Mouse (Mus musculus): Measurements from ENCODE around the gene Ank. TPM values are rescaled to one million over a fixed set of nuclear protein-coding genes. Genes with fewer than 3 reads are reported as not detected.

Gene Ank
- polyA plus RNA-seq, 1 experiment from 2014 or later: 11.0 TPM

DNA sequence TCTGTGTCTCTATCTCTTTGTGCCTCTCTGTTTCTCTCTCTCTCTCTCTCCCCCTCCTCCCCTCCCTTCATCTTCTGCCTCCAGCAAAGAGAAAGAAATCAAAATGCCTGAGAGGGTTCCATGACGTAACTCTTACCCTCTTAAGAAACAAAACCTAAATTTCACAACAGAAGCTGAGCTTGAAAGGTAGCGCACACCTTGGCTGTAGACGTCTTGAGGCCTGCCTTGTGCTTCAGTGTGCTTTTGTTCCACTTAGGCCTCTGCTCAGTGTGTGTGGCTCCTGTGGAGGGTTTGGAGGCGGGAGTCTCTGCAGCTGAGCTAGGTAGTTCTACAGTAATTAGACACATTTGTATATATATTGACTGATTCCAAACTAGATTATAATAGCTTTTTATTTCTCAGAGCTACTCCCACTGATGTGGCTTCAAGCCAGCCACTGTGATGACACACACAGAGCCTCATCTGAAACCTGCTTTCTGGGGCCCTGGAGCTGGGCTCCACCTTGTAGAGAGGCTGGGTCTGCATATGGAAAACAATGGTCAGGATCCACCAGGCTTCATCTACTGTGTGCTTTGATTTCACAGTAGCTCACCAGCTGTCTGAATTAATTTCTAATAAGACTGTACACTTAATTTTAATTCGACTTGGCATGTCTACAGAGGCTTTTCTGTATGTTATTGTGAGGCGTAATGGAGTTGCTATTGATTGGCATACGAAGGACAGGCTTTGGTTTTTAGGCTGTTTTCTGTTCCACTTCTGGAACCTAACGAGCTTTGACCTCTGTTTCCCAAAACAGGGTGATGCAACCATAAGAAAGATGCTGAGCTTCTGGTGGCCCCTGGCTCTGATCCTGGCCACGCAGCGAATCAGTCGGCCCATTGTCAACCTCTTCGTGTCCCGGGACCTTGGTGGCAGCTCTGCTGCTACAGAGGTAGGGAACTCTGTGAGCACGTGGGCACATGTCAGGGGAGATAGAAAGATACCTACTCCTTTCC, 97.9 kb downstream of the Ank start:
- no peak overlapping the region for H3K27ac ChIP-seq
- H3K4me1 ChIP-seq (replicated peaks; ENCODE audit: insufficient read depth, low read length): no peaks in the 10 kb centered on the region
- WGBS: 90% methylated on average over 14 of the region's 14 CpGs
- H3K4me3 ChIP-seq (replicated peaks; ENCODE audit: low read depth, low read length): no peak overlapping the region
- no peaks in the 10 kb centered on the region for H3K9me3 ChIP-seq (replicated peaks; ENCODE audit: low read length)
- H3K9ac ChIP-seq (ENCODE audit: low read depth, low read length): no peak overlapping the region
- no peak for TF ChIP-seq CTCF (IDR thresholded peaks at IDR 0.05; ENCODE audit: low read depth)
- DNase-seq (ENCODE audit: low spot score) (no peak), ATAC-seq (replicated peaks; ENCODE audit: low FRiP score, low read depth) (no peak)
- H3K4me2 ChIP-seq (ENCODE audit: low read length): no peak overlapping the region
- no peaks in the 10 kb centered on the region for H3K27me3 ChIP-seq (ENCODE audit: insufficient read depth, low read length)
- 0 out of 2 replicates have a peak, but pooled peaks cover 3% of the 10 kb centered on the region for H3K36me3 ChIP-seq (ENCODE audit: insufficient read depth, low read length)

DNA sequence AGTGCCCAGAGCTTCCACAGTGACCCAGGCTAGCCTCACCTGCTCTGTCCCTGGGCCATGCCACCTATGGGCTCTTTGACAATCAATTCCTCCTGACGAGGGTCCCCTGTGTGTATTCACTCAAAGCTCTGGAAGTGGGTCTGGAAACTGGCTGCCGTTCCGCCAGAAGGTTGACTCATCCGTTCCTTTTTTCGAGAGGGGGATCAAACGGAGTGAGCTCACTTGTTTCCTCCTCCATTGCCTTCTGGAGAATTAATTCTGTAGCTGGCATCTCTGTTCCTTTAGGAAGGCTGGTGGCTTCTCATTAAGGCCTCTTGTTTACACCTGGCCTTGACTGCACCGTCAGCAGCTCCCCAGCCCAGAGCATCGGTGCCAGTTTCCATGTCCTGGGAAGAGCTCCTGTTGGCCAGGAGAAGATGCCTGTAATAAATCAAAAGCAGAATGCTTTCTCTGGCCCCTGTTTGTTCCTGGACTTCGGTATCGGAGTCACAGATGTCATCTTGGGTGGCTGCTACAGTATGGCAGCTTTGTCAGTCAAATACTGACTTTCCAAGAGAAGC, 99.2 kb downstream of the Ank start:
- H3K4me2 ChIP-seq (ENCODE audit: low read length): no peak overlapping the region
- no peak for TF ChIP-seq CTCF (IDR thresholded peaks at IDR 0.05; ENCODE audit: low read depth)
- no peak overlapping the region for H3K27ac ChIP-seq
- no peak overlapping the region for H3K9ac ChIP-seq (ENCODE audit: low read depth, low read length)
- no peak overlapping the region for H3K4me3 ChIP-seq (replicated peaks; ENCODE audit: low read depth, low read length)
- DNase-seq (ENCODE audit: low spot score) (no peak), ATAC-seq (replicated peaks; ENCODE audit: low FRiP score, low read depth) (no peak)
- 0 out of 2 replicates have a peak, but pooled peaks cover 3% of the 10 kb centered on the region for H3K36me3 ChIP-seq (ENCODE audit: insufficient read depth, low read length)
- H3K4me1 ChIP-seq (replicated peaks; ENCODE audit: insufficient read depth, low read length): no peaks in the 10 kb centered on the region
- H3K9me3 ChIP-seq (replicated peaks; ENCODE audit: low read length): no peaks in the 10 kb centered on the region
- H3K27me3 ChIP-seq (ENCODE audit: insufficient read depth, low read length): no peaks in the 10 kb centered on the region
- WGBS: 84% methylated on average over 10 of the region's 10 CpGs

DNA sequence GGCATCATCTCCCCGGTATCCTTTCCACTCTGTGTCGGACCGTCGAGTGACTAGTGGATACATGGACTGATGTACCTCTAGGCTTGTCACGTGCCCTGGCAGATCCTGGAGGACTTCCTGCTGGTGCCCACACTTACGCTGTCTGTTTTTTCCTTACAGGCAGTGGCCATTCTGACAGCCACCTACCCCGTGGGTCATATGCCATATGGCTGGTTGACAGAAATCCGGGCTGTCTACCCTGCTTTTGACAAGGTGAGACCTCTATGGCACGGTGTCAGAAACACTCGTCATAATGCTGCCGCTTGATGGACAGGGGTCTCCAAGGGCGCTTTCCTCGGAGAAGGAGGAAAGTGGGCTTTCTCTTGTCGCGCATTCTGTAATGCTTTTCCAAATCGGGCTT, 100.9 kb downstream of the Ank start:
- TF ChIP-seq CTCF (IDR thresholded peaks at IDR 0.05; ENCODE audit: low read depth): no peak
- ATAC-seq (replicated peaks; ENCODE audit: low FRiP score, low read depth) (no peak), DNase-seq (ENCODE audit: low spot score) (no peak)
- 87% methylated on average over 16 of the region's 16 CpGs for WGBS
- H3K9me3 ChIP-seq (replicated peaks; ENCODE audit: low read length): no peaks in the 10 kb centered on the region
- H3K27me3 ChIP-seq (ENCODE audit: insufficient read depth, low read length): no peaks in the 10 kb centered on the region
- no peak overlapping the region for H3K4me2 ChIP-seq (ENCODE audit: low read length)
- no peaks in the 10 kb centered on the region for H3K4me1 ChIP-seq (replicated peaks; ENCODE audit: insufficient read depth, low read length)
- H3K27ac ChIP-seq: no peak overlapping the region
- 0 out of 2 replicates have a peak, but pooled peaks cover 3% of the 10 kb centered on the region for H3K36me3 ChIP-seq (ENCODE audit: insufficient read depth, low read length)
- H3K9ac ChIP-seq (ENCODE audit: low read depth, low read length): no peak overlapping the region
- no peak overlapping the region for H3K4me3 ChIP-seq (replicated peaks; ENCODE audit: low read depth, low read length)

DNA sequence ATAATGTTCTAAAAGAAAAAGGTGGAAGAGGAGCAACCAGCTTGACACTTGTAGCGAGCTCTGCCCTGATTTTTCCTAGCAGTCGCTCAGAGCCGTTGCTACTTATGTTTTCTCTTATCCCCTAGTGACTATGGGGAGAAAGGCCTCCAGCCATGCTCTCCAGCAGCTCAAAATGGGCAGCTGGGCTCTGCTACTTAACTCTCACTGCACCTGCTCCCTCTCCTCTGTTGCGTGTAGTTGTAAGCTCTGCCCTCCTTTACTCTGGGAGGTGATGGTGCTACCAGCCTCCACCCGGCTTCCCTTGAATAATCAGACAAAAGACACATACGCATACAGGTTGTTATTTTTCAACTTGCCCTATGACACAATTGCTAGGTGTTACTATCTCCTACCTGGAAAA, 101.9 kb downstream of the Ank start:
- Histone ChIP-seq H3K27me3 (ENCODE audit: insufficient read depth, low read length) (no peaks in the 10 kb centered on the region), H3K4me2 (ENCODE audit: low read length) (no peak overlapping the region), H3K9ac (ENCODE audit: low read depth, low read length) (no peak overlapping the region), H3K9me3 (replicated peaks; ENCODE audit: low read length) (no peaks in the 10 kb centered on the region), H3K27ac (no peak overlapping the region), H3K4me1 (replicated peaks; ENCODE audit: insufficient read depth, low read length) (no peaks in the 10 kb centered on the region), H3K4me3 (replicated peaks; ENCODE audit: low read depth, low read length) (no peak overlapping the region), H3K36me3 (ENCODE audit: insufficient read depth, low read length) (0 out of 2 replicates have a peak, but pooled peaks cover 3% of the 10 kb centered on the region)
- TF ChIP-seq CTCF (IDR thresholded peaks at IDR 0.05; ENCODE audit: low read depth): no peak
- ATAC-seq (replicated peaks; ENCODE audit: low FRiP score, low read depth) (no peak), DNase-seq (ENCODE audit: low spot score) (no peak)
- WGBS: 89% methylated on average over 6 of the region's 6 CpGs

DNA sequence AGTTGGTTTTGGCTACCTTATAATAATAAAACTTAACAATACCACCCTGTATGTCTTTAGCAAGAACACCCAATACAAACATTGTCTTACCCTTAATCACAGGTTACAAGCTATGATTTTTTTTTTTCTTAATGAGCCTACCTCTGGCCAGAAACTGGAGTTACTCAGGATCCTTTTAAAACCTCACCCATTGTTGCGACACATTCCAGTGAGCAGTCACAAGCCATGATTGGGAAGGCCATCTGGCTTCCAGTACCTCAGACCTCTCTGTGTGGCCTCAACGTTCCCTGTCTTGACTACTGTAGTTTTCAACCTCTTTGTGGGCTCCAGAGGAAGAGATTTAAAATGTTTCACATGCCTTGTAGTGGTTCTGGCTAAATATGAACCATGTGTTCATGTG, 103.4 kb downstream of the Ank start:
- H3K4me2 ChIP-seq (ENCODE audit: low read length): no peak overlapping the region
- no peak overlapping the region for H3K27ac ChIP-seq
- no peaks in the 10 kb centered on the region for H3K9me3 ChIP-seq (replicated peaks; ENCODE audit: low read length)
- no peak for DNase-seq (ENCODE audit: low spot score)
- H3K27me3 ChIP-seq (ENCODE audit: insufficient read depth, low read length): no peaks in the 10 kb centered on the region
- no peak overlapping the region for H3K4me3 ChIP-seq (replicated peaks; ENCODE audit: low read depth, low read length)
- H3K36me3 ChIP-seq (ENCODE audit: insufficient read depth, low read length): 0 out of 2 replicates have a peak, but pooled peaks cover 1% of the 10 kb centered on the region
- no peak for TF ChIP-seq CTCF (IDR thresholded peaks at IDR 0.05; ENCODE audit: low read depth)
- 85% methylated on average over 2 of the region's 2 CpGs for WGBS
- ATAC-seq (replicated peaks; ENCODE audit: low FRiP score, low read depth): no peak
- H3K4me1 ChIP-seq (replicated peaks; ENCODE audit: insufficient read depth, low read length): no peaks in the 10 kb centered on the region
- H3K9ac ChIP-seq (ENCODE audit: low read depth, low read length): no peak overlapping the region

DNA sequence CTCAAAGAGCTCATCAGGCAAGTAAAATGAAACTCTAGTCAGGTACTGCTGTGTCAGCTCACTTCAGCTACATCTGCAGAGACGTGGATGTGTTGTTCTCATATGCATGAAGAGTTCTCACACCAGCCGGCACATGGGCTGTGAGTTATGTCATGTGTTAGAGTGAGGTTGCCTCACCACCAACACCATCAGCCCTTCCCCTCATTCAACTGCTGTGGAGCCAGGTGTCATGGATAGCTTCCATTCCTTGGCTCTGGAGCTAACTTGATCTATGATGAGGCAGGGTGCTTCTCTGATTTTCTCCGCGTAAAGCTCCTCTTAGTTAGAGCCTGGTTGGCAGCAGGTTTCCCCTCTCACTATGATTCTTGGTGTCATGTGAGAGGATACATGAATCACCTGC, 103.9 kb downstream of the Ank start:
- ATAC-seq (replicated peaks; ENCODE audit: low FRiP score, low read depth) (no peak), DNase-seq (ENCODE audit: low spot score) (no peak)
- Histone ChIP-seq H3K27ac (no peak overlapping the region), H3K4me3 (replicated peaks; ENCODE audit: low read depth, low read length) (no peak overlapping the region), H3K36me3 (ENCODE audit: insufficient read depth, low read length) (no peaks in the 10 kb centered on the region), H3K9me3 (replicated peaks; ENCODE audit: low read length) (no peaks in the 10 kb centered on the region), H3K4me1 (replicated peaks; ENCODE audit: insufficient read depth, low read length) (no peaks in the 10 kb centered on the region), H3K4me2 (ENCODE audit: low read length) (no peak overlapping the region), H3K9ac (ENCODE audit: low read depth, low read length) (no peak overlapping the region), H3K27me3 (ENCODE audit: insufficient read depth, low read length) (no peaks in the 10 kb centered on the region)
- no peak for TF ChIP-seq CTCF (IDR thresholded peaks at IDR 0.05; ENCODE audit: low read depth)
- 85% methylated on average over 4 of the region's 4 CpGs for WGBS

Data from kidney, postnatal 0 days (tissue).